Mouse (Mus musculus): ENCODE measurements at regions not wholly inside any gene's neighbourhood (a gene's known extent, or its start where the extent isn't known, plus 50 kb on each side); places are given as distances from the start of the nearest gene placed in this dataset.
"Not testable (repeated sequence)": the region's sequence is repeated elsewhere in the genome, so short reads cannot be mapped to it uniquely, and the experiment has no call there.

DNA sequence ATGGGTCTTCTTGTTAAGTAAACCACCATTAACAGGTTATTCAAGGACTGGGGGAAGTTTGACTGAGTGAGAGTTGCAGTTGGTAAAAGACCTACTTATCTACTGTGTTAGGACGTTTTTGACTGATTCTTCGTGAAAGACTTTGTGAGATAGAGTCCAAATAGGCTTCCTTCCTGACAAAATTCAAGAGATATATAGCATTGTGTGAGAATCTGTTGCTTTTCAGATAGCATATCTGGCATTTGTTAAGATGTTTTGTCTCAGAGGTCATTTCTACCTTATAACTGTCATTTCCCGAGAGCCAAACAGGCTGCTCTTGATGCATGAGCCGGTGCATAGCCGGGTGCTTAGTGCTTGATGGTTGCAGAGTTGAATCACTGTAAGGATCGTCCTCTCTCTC lies 214.8 kb downstream of the Pten start:
- no peak for DNase-seq (ENCODE audit: extremely low spot score, low spot score)

DNA sequence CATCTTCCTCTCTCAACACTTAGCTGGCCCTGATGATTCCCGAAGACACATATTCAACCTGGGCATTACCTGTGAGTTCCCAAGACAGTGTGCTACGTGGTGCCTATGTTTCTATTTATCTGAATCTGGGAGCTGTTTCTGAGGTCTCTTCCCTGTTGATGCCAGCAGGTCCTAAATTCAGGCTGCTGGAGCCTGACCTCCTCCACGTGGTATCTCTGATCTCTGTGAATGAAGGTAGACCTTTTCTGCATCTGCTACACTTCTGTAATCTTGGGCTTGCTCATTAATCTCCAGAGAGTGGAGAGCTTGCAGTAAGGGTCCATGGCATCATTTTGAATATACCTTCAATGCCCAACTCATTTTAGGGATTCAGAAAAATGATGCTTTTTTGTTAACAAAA lies 215.8 kb downstream of the Pten start:
- DNase-seq (ENCODE audit: extremely low spot score, low spot score), result no peak

DNA sequence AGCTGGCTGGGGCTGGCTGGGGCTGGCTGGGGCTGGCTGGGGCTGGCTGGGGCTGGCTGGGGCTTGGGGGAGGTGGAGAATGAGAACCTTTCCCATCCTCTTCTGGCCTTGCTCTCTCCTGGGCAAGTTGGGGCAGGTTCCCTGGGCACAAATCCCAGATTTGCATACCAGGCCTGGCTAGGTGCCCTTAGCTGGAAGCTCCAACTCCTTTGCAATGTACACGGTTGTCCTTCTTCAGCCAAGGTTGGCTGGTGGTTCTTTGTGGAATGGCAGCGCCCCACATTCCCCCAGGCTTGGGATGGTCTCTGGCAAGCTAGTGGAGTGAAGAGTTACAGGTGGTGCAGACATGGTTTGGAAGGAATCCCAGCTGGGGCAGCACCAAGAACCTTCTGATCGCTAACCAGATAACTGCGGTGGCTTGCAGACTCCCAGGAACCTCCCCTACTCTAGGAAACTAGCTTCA lies 217.5 kb downstream of the Pten start:
- no peak for DNase-seq (ENCODE audit: extremely low spot score, low spot score)

DNA sequence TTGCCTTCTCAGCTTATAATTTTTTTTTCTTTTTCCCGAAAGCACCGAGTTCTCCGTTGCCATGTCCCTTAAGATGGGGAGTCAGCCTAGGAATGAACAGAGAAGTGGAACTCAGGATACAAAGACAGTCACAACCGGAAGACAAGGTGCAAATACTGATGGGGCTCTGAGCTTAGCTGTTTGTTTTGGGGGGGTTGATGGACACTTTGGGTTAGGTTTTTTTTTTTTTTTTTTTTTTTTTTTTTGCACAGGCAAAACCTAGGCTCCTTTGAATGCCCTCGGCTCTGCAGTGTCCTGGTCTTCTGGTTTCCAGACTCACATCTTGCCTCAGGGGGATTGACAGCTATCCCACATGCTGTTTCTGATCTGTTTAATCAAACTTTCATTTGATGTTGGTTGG lies 218.0 kb downstream of the Pten start:
- no peak for DNase-seq (ENCODE audit: extremely low spot score, low spot score)

DNA sequence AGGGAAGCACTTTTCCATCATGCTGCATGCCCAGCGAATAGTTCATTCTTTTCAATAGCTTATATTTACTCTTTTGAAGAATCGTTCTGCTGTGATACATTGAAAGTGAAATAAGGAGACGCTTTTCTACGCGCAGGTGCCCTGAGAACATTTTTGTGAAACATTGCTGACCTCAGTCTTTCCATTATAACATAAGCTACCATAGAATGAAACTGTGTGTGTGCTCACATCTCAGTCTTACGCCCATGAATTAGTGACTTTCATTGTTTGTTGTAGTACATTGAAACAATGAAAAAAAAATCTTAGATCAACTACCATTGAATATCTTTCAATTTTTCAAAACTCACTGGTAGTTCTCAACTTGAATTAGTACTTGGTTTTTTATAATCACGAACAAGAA lies 219.2 kb downstream of the Pten start:
- no peak for DNase-seq (ENCODE audit: extremely low spot score, low spot score)

- DNase-seq (ENCODE audit: extremely low spot score, low spot score), result no peak
Observed at GRCm38 (mm10) chr19:32978037-32978745, 220.9 kb downstream of the Pten start.

- DNase-seq (ENCODE audit: extremely low spot score, low spot score), result no peak
Observed at GRCm38 (mm10) chr19:32980142-32980541, 222.8 kb downstream of the Pten start.

- DNase-seq (ENCODE audit: extremely low spot score, low spot score), result no peak
Observed at GRCm38 (mm10) chr19:32988713-32989112, 231.4 kb downstream of the Pten start.

DNA sequence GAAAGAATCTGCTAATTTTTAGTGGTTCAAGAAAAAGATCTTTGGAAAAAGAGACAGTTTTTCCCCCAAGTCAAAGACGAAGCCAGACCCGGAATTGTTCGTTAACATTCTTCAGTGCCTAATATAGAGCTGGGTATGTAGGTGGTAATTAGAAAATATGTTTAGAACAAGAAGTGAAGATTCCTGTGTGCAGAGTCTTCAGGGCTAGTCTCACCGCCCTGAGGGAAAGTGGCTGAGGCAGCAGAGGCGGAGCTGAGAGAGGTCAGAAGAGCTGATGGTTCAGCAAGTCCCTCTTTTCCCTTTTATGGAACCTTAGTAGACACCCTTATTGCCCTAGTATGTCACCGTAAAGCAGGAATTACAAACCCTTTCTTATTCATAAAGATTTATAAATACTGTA lies 232.0 kb downstream of the Pten start:
- no peak for DNase-seq (ENCODE audit: extremely low spot score, low spot score)

GRCm38 (mm10) chr19:32990576-32990975 lies 233.3 kb downstream of the Pten start:
- DNase-seq (ENCODE audit: extremely low spot score, low spot score), result no peak

DNA sequence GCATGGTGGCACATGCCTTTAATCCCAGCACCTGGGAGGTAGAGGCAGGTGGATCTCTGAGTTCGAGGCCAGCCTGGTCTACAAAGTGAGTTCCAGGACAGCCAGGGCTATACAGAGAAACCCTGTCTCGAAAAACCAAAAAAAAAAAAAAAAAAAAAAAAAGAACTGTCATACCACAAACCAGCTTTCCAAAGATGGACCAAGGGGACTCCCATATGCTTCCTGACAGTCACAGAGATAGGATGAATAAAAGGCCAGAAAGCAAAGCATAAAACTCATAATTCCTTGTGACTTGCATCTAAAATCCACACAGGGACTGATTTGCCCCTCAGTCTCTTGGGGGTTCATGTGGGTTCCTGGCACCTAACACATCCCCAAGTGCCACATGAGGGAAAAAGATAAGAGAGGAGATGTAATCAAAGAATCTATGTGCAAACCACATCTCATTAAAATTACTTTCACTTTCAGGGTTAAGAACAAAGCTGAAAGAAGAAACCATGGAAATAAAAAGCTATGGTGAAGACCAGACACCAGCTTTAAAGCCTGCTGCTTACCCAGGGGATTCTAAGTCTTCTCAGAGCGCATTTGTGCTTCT lies 241.4 kb downstream of the Pten start:
- no peak for DNase-seq (ENCODE audit: extremely low spot score, low spot score)

DNA sequence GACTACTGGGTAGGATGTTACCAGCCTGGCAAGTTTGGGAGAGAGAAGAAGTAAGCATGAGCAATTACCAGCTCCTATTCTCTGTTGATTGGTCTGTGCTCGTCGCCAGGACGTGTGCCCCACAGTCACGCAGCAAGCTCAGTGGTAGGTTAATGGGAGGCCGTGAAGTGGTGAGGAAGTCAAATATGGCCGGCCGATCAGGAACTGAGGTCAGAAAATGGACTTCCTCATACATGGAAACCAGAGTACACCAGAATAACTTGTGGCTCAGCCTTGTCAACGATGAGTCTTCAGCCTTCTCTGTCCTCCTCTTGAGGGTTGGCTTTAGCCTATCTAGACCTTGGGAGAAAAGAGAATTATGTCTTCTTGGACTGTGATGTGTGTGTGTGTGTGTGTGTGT lies 250.3 kb downstream of the Pten start:
- DNase-seq (ENCODE audit: extremely low spot score, low spot score), result no peak

GRCm38 (mm10) chr19:33008076-33008475 lies 250.8 kb downstream of the Pten start:
- DNase-seq (ENCODE audit: extremely low spot score, low spot score), result no peak

DNA sequence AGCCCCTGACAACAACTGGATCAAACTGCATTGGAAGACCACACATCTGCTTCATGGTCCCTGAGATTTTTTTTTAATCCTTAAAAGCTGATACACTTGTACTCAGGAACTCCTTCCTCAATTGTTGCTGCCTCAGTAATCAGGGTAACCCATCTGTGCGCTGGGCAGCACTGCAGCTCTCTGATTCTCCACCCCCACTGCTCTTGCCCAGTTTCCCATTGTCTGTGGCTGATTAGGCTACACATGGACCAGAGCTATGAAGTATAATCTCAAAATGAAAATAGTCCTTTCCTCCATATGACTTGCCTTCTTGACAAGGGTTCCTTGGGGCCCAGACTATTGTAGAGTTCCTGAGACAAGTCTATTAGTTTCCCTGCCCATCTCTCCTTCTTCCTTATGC lies 251.5 kb downstream of the Pten start:
- no peak for DNase-seq (ENCODE audit: extremely low spot score, low spot score)

- DNase-seq (ENCODE audit: extremely low spot score, low spot score), result no peak
Observed at GRCm38 (mm10) chr19:33010886-33011446, 253.7 kb downstream of the Pten start.

GRCm38 (mm10) chr19:33014879-33015278 lies 257.6 kb downstream of the Pten start:
- not testable (repeated sequence) for DNase-seq (ENCODE audit: extremely low spot score, low spot score)

GRCm38 (mm10) chr19:33021161-33021560 lies 263.9 kb downstream of the Pten start:
- no peak for DNase-seq (ENCODE audit: extremely low spot score, low spot score)

GRCm38 (mm10) chr19:33022839-33023428 lies 265.6 kb downstream of the Pten start:
- DNase-seq (ENCODE audit: extremely low spot score, low spot score), result no peak

DNA sequence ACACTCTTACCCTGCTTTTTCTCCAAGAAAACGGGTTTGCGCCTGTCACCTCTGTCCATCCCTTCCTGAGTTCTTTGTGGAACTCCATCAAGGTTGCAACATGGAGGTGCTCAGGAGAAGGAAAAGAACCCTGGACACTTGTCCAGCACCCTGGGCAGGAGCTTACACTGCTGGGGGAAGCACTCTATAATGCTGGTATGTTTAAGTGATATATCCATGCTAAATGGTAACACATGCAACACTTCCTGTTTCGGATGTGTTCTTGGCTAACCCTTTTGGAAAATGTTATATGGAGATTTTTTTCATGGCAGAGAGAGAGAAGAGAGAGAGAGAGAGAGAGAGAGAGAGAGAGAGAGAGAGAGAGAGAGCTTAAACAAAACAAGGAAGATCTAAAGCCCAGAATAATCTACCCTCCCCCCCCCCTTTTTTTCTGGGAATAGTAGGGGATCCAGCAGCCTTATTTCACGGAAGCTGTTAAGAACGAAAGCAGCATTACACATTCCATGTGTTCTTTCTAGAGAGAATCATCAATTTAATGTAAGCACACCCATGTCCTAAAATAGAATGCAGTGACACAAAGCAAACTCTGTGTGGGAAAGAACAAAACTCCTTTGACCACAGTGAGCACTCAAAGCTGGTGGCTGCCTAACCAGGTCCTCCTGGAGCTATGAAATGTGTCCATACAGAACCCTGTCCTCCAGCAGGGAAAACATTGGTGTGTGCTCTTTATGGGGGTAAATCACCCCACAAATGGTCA lies 272.6 kb downstream of the Pten start:
- no peak for DNase-seq (ENCODE audit: extremely low spot score, low spot score)

DNA sequence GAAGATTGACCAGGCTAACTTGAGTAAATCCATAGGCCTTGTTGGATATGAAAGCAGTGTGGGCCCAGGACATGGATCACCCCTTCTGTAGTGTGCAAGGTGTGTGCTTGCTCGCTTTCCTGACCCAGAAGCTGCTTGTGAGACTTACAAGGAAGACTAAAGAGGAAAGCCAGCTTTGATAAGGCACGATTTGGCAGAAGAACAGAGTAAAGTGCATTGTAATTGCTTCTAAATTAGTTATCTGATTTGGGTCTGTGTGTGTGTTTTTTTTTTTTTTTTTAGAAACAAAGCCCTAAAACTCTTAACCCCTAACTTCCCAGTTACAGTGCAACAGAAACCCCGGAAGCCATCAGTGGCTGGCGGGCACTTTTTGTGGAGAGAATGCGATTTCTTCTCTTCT lies 283.2 kb downstream of the Pten start:
- no peak for DNase-seq (ENCODE audit: extremely low spot score, low spot score)

DNA sequence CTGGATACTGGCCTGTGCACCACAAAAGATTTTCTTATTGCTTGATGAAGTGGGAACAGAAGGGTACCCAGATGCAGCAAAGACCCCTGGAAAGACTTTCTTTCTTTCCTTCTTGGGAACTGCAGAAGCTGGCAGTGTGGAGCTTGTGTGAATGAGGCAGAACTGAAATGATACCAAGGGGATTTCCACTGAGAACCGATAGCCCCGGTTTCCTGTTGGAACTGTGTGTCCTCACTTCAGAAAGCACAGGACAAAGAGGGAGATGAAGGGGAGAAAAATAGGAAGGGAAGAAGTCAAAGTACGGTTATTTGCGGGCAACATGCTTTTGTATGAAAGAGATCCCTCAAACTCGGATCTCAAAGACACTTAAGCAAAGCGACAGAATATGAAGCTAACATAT lies 283.7 kb downstream of the Pten start:
- no peak for DNase-seq (ENCODE audit: extremely low spot score, low spot score)

DNA sequence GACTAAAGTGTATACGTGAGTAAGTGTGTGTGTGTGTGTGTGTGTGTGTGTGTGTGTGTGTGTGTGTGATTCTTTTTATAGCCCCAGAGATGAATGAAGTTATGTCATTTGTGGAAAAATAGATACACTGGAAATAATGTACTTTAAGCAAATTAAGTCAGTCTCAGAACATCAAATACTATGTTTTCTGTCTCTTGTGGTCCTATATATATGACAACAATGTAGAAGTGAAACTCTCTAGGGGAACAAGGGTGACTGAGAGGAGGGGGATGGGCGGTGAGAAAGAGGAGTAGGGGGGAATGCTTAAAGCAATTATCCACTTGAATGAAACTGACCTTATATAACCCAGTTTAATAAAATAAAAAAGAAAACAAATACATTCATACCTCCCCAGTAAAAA lies 285.5 kb downstream of the Pten start:
- DNase-seq (ENCODE audit: extremely low spot score, low spot score), result no peak
